Mouse (Mus musculus) stomach, embryonic 14.5 days (tissue): ENCODE measurements around the gene Amigo3. TPM values are rescaled to one million over a fixed set of nuclear protein-coding genes. Genes with fewer than 3 reads are reported as not detected.

Experiments
- ATAC-seq: fragments of 200-750 bp; cut with Nextera tagmentation; 2 replicates; pipeline ENCODE4 v1.8.0; 2017; ENCODE audit warnings: low read depth, moderate TSS enrichment; ENCODE audit not compliant: insufficient number of reproducible peaks, insufficient read depth, low FRiP score
- H3K27ac ChIP-seq: fragments of 300-500 bp; sonication (generic); 2 replicates; pipeline ENCODE4 v1.5.1; 2014; ENCODE audit warnings: mild to moderate bottlenecking, low read length, moderate library complexity, mixed read lengths
- H3K27me3 ChIP-seq: fragments of 300-500 bp; sonication (generic); 2 replicates; pipeline ENCODE4 v1.6.1; 2014; ENCODE audit warnings: low read length, control low read depth, mixed read lengths; ENCODE audit not compliant: control insufficient read depth, insufficient read depth
- H3K36me3 ChIP-seq: fragments of 300-500 bp; sonication (generic); 2 replicates; pipeline ENCODE4 v1.6.1; 2014; ENCODE audit warnings: mild to moderate bottlenecking, control low read depth, low read length, moderate library complexity, mixed read lengths; ENCODE audit not compliant: control insufficient read depth, insufficient read depth
- H3K4me1 ChIP-seq: fragments of 300-500 bp; sonication (generic); 2 replicates; pipeline ENCODE4 v1.6.1; 2014; ENCODE audit warnings: low read length, control low read depth, mixed read lengths; ENCODE audit not compliant: control insufficient read depth, insufficient read depth
- H3K4me2 ChIP-seq: fragments of 300-500 bp; sonication (generic); replicated peaks from 2 replicates; pipeline ENCODE4 v1.6.1; 2014; ENCODE audit warnings: low read depth, low read length, control low read depth
- H3K4me3 ChIP-seq: fragments of 300-500 bp; sonication (generic); 2 replicates; pipeline ENCODE4 v1.5.1; 2014; ENCODE audit warnings: low read depth, low read length, control low read depth
- H3K9ac ChIP-seq: fragments of 300-500 bp; sonication (generic); replicated peaks from 2 replicates; pipeline ENCODE4 v1.6.1; 2014; ENCODE audit warnings: low read depth, mild to moderate bottlenecking, control low read depth, low read length, moderate library complexity, mixed read lengths
- H3K9me3 ChIP-seq: fragments of 300-500 bp; sonication (generic); 2 replicates; pipeline ENCODE4 v1.6.1; 2016; ENCODE audit warnings: low read depth, low read length, control low read depth; ENCODE audit not compliant: control insufficient read depth
- WGBS: fragments of 180-500 bp; shearing (Covaris S2); extraction: QIAGEN DNeasy Blood & Tissue Kit; methylation state at CpG from one replicate; pipeline ENCODE4 v1.1.7; 2014; 5-methylcytosine and 5-hydroxymethylcytosine counted together
- polyA plus RNA-seq: library from polyadenylated mRNA; unstranded; fragments of >200 nt; fragmentation: Nextera tagmentation; extraction: Ambion mirVana; gene quantifications from 2 replicates; pipeline ENCODE4 v1.2.1, GENCODE M21; 2014

Amigo3 gene
- polyA plus RNA-seq, 1 experiment from 2014 or later, result 3.1 TPM

GRCm38 (mm10) chr9:108055661-108056237 is 2.8 kb downstream of the Amigo3 start:
- H3K4me1 ChIP-seq, result no peaks in the 10 kb centered on the region
- no peak overlapping the region for H3K4me3 ChIP-seq
- no peak overlapping the region for H3K27ac ChIP-seq
- no peaks in the 10 kb centered on the region for H3K27me3 ChIP-seq
- no peaks in the 10 kb centered on the region for H3K9me3 ChIP-seq
- 83% methylated on average over 6 of the region's 6 CpGs for WGBS
- no peak for ATAC-seq
- H3K36me3 ChIP-seq, result peaks cover 25% of the 10 kb centered on the region
- H3K9ac ChIP-seq, result no peak overlapping the region
- no peak overlapping the region for H3K4me2 ChIP-seq

GRCm38 (mm10) chr9:108056361-108057261 is 3.7 kb downstream of the Amigo3 start:
- H3K4me3 ChIP-seq, result no peak overlapping the region
- H3K9ac ChIP-seq, result no peak overlapping the region
- no peaks in the 10 kb centered on the region for H3K4me1 ChIP-seq
- no peak for ATAC-seq
- 84% methylated on average over 28 of the region's 28 CpGs for WGBS
- no peaks in the 10 kb centered on the region for H3K9me3 ChIP-seq
- H3K27ac ChIP-seq, result no peak overlapping the region
- H3K36me3 ChIP-seq, result peaks cover 17% of the 10 kb centered on the region
- no peaks in the 10 kb centered on the region for H3K27me3 ChIP-seq
- no peak overlapping the region for H3K4me2 ChIP-seq

- Histone ChIP-seq H3K9ac (no peak overlapping the region), H3K4me2 (no peak overlapping the region), H3K9me3 (no peaks in the 10 kb centered on the region), H3K36me3 (peaks cover 17% of the 10 kb centered on the region), H3K4me1 (no peaks in the 10 kb centered on the region), H3K4me3 (no peak overlapping the region), H3K27me3 (no peaks in the 10 kb centered on the region), H3K27ac (no peak overlapping the region)
- WGBS, result 81% methylated on average over 5 of the region's 5 CpGs
- ATAC-seq, result no peak
Observed at GRCm38 (mm10) chr9:108057262-108057562, 4.3 kb downstream of the Amigo3 start.

- H3K4me1 ChIP-seq, result no peaks in the 10 kb centered on the region
- no peak overlapping the region for H3K4me2 ChIP-seq
- 89% methylated on average over 9 of the region's 9 CpGs for WGBS
- H3K4me3 ChIP-seq, result no peak overlapping the region
- no peaks in the 10 kb centered on the region for H3K9me3 ChIP-seq
- no peak for ATAC-seq
- H3K36me3 ChIP-seq, result peaks cover 23% of the 10 kb centered on the region
- no peak overlapping the region for H3K27ac ChIP-seq
- no peaks in the 10 kb centered on the region for H3K27me3 ChIP-seq
- H3K9ac ChIP-seq, result no peak overlapping the region
Observed at GRCm38 (mm10) chr9:108058291-108058690, 5.3 kb downstream of the Amigo3 start.

- 86% methylated on average over 3 of the region's 3 CpGs for WGBS
- no peak overlapping the region for H3K9ac ChIP-seq
- peaks cover 16% of the 10 kb centered on the region for H3K36me3 ChIP-seq
- no peak overlapping the region for H3K4me2 ChIP-seq
- no peak overlapping the region for H3K27ac ChIP-seq
- H3K4me3 ChIP-seq, result no peak overlapping the region
- no peaks in the 10 kb centered on the region for H3K9me3 ChIP-seq
- no peak for ATAC-seq
- H3K27me3 ChIP-seq, result no peaks in the 10 kb centered on the region
- no peaks in the 10 kb centered on the region for H3K4me1 ChIP-seq
Observed at GRCm38 (mm10) chr9:108062142-108062541, 9.2 kb downstream of the Amigo3 start.

GRCm38 (mm10) chr9:108063361-108063760 is 10.4 kb downstream of the Amigo3 start:
- WGBS, result 83% methylated on average over 12 of the region's 12 CpGs
- H3K9ac ChIP-seq, result no peak overlapping the region

GRCm38 (mm10) chr9:108065491-108066011 is 12.6 kb downstream of the Amigo3 start:
- no peaks in the 10 kb centered on the region for H3K9me3 ChIP-seq
- H3K4me1 ChIP-seq, result 0 out of 2 replicates have a peak, but pooled peaks cover 4% of the 10 kb centered on the region
- ATAC-seq, result no peak
- no peak overlapping the region for H3K9ac ChIP-seq
- H3K4me2 ChIP-seq, result no peak overlapping the region
- H3K27ac ChIP-seq, result no peak overlapping the region
- no peaks in the 10 kb centered on the region for H3K27me3 ChIP-seq
- no peak overlapping the region for H3K4me3 ChIP-seq
- H3K36me3 ChIP-seq, result peaks cover 15% of the 10 kb centered on the region
- 36% methylated on average over 5 of the region's 5 CpGs for WGBS

More at GRCm38 (mm10) chr9:108063361-108063760, 10.4 kb downstream of the Amigo3 start:
- 0 out of 2 replicates have a peak, but pooled peaks cover 4% of the 10 kb centered on the region for H3K4me1 ChIP-seq
- H3K36me3 ChIP-seq, result peaks cover 16% of the 10 kb centered on the region
- H3K9me3 ChIP-seq, result no peaks in the 10 kb centered on the region
- ATAC-seq, result no peak
- no peak overlapping the region for H3K27ac ChIP-seq
- H3K27me3 ChIP-seq, result no peaks in the 10 kb centered on the region
- no peak overlapping the region for H3K4me3 ChIP-seq
- no peak overlapping the region for H3K4me2 ChIP-seq

- no peak for ATAC-seq
- 85% methylated on average over 7 of the region's 7 CpGs for WGBS
- Histone ChIP-seq H3K9ac (no peak overlapping the region), H3K9me3 (no peaks in the 10 kb centered on the region), H3K4me1 (0 out of 2 replicates have a peak, but pooled peaks cover 4% of the 10 kb centered on the region), H3K4me3 (no peak overlapping the region), H3K27ac (no peak overlapping the region), H3K27me3 (no peaks in the 10 kb centered on the region), H3K36me3 (peaks cover 23% of the 10 kb centered on the region), H3K4me2 (no peak overlapping the region)
Observed at GRCm38 (mm10) chr9:108067199-108067598, 14.2 kb downstream of the Amigo3 start.
